Mouse (Mus musculus) layer of hippocampus, adult 2 months (tissue): ENCODE measurements around the gene Thada. TPM values are rescaled to one million over a fixed set of nuclear protein-coding genes. Genes with fewer than 3 reads are reported as not detected.
"Not testable (repeated sequence)": the region's sequence is repeated elsewhere in the genome, so short reads cannot be mapped to it uniquely, and the experiment has no call there.

Experiments used
- DNase-seq, 2 experiments: peaks; one replicate each; pipeline ENCODE4 v3.0.0; 2022; ENCODE audit warnings: low spot score in 2 of 2
- H3K27ac ChIP-seq: fragments of 200-600 bp; 2 replicates; pipeline ENCODE4 v1.8.1; 2022
- H3K4me3 ChIP-seq: fragments of 200-600 bp; 2 replicates; pipeline ENCODE4 v1.8.1; 2022; ENCODE audit warnings: mild to moderate bottlenecking
- CTCF ChIP-seq: fragments of 200-600 bp; conservative IDR thresholded peaks from 2 replicates; pipeline ENCODE4 v1.8.1; 2022; ENCODE audit warnings: antibody characterized with exemption, mild to moderate bottlenecking, moderate library complexity
- total RNA-seq, 2 experiments: library from RNA; stranded (reverse); gene quantifications; 2 replicates each; pipeline ENCODE4 v1.2.3; 2021

Gene Thada
- total RNA-seq, 2 experiments from 2014 or later, result 14.8 to 17.3 TPM

- peak in 1 of 2 experiments; percentile 26 for DNase-seq
These were observed 145.4 kb downstream of the Thada start for GRCm38 (mm10) chr17:84320576-84320975.

DNA sequence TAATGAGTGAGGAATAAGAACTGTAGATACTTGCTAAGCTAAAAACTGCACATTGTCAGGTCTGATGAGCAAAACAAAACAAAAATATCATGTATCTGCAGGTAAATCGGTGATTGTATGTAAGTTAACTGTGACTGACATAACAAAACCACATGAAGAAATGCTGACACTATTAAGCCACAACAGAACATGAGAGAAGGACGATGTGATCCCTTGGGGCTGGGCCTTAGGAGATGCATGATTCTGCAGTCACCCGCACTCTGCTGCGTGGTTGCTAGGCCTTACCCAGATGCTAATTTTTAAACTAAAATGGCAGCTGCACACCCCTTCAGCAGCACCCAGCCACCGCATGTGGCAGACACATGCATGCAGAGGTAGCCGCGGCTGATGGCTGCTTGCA lies 151.7 kb downstream of the Thada start:
- no peak for TF ChIP-seq CTCF
- Histone ChIP-seq H3K4me3 (no peak overlapping the region), H3K27ac (no peak overlapping the region)
- no peak for DNase-seq

More at GRCm38 (mm10) chr17:84320576-84320975, 145.4 kb downstream of the Thada start:
- no peak overlapping the region for H3K27ac ChIP-seq
- no peak overlapping the region for H3K4me3 ChIP-seq
- TF ChIP-seq CTCF, result no peak

DNA sequence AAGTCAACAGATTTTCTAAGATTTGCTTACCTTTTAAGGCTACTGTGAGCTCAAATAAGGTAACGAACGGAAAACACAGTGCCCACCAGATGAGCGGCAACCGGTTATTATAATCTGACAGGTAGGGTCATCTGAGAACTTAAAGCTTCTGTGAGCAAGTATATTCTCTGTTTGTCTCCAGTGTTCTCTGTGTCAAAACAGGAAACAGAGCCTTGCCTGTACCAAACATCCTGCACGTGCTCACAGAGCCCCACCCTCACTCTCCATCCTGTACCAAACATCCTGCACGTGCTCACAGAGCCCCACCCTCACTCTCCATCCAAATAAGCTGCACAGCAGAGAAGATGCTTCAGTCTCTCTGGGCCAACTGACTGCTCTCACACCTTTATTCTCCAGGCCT lies 152.5 kb downstream of the Thada start:
- no peak overlapping the region for H3K27ac ChIP-seq
- no peak for DNase-seq
- no peak overlapping the region for H3K4me3 ChIP-seq
- no peak for TF ChIP-seq CTCF

- H3K27ac ChIP-seq, result no peak overlapping the region
- DNase-seq, result no peak
- no peak for TF ChIP-seq CTCF
- H3K4me3 ChIP-seq, result no peak overlapping the region
These were observed 159.9 kb downstream of the Thada start for GRCm38 (mm10) chr17:84306151-84306550.

DNA sequence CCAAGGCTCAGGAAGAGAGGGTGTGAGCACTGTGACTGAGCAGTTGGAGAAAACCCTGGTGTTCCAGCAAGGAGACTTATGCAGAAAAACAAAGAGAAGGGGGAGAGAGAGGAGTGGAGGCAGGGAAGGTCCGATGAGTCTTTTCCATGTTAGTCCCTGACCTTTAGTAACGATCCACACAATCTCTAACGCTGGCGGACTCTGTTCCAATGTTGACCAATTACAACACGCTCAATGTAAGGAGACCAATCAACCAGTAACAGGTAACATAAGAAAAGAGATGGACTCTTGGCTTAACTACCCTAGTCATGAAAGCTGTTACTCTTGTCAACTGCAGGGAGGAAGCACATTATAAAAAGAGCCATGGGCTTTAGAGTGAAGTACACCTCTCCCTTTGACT lies 160.9 kb downstream of the Thada start:
- TF ChIP-seq CTCF, result no peak
- Histone ChIP-seq H3K27ac (no peak overlapping the region), H3K4me3 (no peak overlapping the region)
- no peak for DNase-seq

GRCm38 (mm10) chr17:84304141-84304540 lies 161.9 kb downstream of the Thada start:
- TF ChIP-seq CTCF, result no peak
- no peak for DNase-seq
- Histone ChIP-seq H3K4me3 (no peak overlapping the region), H3K27ac (no peak overlapping the region)

DNA sequence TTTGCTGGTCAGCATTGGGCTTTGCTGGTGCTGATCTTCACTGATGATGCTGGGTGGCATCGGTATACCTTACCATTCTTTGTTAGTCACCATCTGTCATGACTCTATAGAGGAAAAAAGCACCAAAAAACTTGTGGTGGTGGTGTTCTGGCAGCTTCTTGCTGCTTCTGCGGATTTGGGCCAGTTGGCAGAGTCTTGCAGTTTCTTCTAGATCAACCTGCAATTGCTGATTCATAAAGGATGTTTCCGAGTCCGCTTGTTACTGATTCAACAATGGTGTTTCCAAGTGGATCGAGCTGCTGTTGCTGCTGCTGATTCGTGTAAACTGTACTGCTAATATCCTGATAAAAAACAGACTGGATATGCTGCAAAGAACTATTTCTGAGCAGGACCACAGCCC lies 168.0 kb downstream of the Thada start:
- Histone ChIP-seq H3K4me3 (no peak overlapping the region), H3K27ac (no peak overlapping the region)
- no peak for TF ChIP-seq CTCF
- DNase-seq, result no peak

DNA sequence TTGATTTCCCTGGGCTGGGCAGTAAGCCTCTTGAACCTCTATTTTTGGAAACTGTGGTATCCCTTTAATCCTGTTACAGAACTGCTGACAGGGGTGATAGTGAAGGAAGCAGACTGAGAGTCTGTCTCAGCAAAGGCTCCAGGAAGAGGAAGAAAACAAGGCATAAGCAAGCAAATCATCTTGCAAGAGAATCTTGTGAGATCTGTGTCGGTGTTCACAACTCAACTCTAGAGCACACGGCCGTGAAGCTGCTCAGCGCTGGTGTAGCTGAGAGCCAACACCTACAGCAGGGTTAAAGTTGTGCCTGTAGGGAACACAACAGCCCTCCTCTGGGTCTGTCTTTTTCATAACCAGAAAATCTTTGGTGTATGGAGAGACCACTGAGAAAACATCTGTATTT lies 172.8 kb downstream of the Thada start:
- Histone ChIP-seq H3K4me3 (no peak overlapping the region), H3K27ac (peak overlapping the region; percentile 34)
- no peak for DNase-seq
- no peak for TF ChIP-seq CTCF

DNA sequence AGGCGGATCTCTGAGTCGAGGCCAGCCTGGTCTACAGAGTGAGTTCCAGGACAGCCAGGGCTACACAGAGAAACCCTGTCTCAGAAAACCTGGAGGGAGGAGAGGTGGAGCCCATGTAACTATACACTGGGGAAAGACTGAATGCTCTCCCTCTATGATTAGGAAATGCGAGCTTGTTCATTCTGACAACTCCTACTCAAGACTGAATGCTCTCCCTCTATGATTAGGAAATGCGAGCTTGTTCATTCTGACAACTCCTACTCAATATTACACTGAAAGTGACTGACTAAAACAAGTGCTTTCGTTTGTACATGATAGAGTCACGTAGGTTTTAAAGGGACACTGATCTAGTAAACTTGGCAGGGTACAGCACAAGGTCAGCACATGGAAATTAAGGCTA lies 174.8 kb downstream of the Thada start:
- not testable (repeated sequence) for DNase-seq, H3K4me3 ChIP-seq, H3K27ac ChIP-seq

DNA sequence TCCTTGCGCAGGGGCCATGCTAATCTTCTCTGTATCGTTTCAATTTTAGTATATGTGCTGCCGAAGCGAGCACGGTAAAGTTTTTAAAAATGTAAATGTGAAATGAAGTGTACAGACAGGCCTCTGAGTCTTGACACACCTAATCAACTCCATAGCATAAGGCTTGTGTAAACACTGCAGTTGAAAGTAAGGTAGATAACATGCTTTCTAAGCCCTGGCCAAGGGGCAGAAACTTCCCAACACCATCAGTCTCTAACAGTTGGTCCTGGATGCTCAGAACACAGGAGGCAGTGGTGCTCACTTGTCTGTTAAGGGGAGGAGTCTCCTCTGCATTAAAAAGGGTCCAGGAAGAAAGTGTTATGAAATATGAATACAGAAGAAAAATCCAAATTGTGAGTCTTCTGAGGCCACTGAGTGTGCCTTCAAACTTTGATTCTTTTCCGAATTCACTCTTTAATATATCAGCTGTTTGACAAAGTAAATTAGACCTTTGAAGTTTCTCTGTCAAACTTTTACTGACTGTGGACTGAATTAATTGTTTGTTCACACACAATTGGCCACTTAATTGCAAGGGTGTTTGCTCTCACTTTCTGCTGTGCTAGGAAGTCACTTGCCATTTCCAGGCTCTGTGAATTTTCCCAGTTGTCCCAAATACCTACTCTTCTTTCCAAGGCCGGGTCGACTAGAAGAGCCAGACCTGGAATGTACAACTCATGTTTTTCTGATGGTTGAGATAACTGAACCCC lies 178.2 kb downstream of the Thada start:
- no peak for DNase-seq
- Histone ChIP-seq H3K27ac (no peak overlapping the region), H3K4me3 (no peak overlapping the region)
- TF ChIP-seq CTCF, result no peak

DNA sequence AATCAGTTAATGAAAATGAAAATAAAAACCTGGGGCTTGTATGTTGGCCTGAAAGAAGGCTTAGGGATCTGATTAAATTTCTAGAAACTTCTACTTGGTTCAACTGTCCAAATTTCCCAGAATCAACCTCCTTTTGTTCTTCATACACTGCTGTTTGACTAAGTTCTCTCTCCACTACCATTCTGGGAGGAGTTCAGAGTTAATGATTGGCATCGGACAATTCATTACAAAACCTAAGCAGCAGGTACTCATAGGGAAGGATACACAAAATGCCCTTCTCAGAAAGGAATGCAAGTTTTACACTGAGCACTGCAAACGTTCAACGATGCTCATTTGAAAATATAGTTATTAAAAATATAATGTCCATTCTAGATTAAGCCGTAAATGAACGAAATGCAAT lies 179.5 kb downstream of the Thada start:
- no peak for TF ChIP-seq CTCF
- no peak overlapping the region for H3K4me3 ChIP-seq
- H3K27ac ChIP-seq, result no peak overlapping the region
- DNase-seq, result no peak

DNA sequence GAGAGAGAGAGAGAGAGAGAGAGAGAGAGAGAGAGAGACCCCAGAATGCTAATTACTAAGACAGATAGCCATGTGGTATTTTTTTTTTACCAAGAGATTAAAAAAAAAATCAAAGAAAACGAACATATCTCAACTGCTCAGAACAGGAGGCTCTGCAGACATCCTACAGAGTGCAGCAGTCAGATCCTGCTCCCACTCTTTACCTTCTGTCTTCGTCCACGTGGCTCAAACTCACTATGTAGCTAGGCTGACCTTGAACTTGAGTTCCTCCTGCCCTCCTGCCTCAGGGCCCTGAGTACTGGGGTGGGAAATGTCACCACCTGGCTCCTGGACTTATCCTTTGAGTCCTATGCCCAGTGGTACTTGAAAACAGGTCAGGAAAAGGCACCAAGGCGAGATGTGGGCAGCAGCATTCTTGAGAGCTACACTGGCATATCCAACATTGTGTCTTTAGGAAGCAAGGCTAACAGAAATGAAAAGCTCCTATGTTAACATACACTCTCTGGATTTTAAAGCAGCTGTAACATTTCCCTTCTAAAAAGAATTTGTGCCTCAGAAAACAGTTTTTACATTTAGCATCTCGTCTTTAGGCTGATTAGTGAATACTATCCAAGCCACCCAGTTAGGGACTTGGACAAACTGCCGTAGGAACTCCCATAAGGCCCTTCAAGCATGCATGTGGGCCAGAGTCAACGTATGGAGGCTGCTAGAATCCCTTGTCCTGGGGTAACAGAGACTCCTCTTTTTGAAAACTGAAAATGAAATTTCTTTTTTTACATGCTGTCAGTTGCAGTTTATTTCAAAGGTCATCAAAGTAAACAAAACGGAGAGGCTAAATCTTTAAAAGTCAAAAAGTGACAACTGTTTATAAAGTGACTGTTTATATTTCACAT lies 183.4 kb downstream of the Thada start:
- no peak for DNase-seq
- Histone ChIP-seq H3K4me3 (no peak overlapping the region), H3K27ac (peak overlapping the region; percentile 5; the same call in 1 of the 2 replicates)
- no peak for TF ChIP-seq CTCF

GRCm38 (mm10) chr17:84279001-84279400 lies 187.0 kb downstream of the Thada start:
- no peak for TF ChIP-seq CTCF
- DNase-seq, result no peak
- Histone ChIP-seq H3K4me3 (no peak overlapping the region), H3K27ac (no peak overlapping the region)
